Mouse (Mus musculus): ENCODE results near the gene Mlph. TPM values are rescaled to one million over a fixed set of nuclear protein-coding genes. Genes with fewer than 3 reads are reported as not detected.

Gene Mlph
- total RNA-seq, 1 experiment = 0.36 TPM

DNA sequence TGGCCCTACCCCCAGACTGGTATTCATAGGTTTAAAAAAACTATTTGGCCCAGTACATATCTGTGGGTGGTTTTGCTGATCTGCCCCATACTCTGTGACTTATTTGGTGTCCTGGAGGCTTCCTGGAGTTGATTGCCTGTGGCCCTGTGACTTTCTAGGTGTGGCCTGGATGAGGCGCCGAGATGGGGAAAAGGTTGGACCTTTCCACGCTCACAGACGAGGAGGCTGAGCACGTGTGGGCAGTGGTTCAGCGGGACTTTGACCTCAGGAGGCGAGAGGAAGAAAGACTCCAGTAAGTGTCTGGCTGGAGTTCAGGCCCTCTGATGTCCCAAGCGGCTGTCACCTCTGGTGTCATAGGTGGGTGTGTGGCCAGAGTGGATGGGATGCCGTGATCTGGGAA, 6.8 kb downstream of the Mlph start:
- Histone ChIP-seq H3K9me3 (ENCODE audit: control insufficient read depth, insufficient read depth, low read depth, low read length) (no peaks in the 10 kb centered on the region), H3K4me3 (ENCODE audit: insufficient read depth in 1 of 2, low read depth in 1 of 2, low read length in 2 of 2, poor library complexity in 1 of 2, severe bottlenecking in 1 of 2) (no peak overlapping the region), H3K36me3 (ENCODE audit: control insufficient read depth, insufficient read depth, low read length, poor library complexity, severe bottlenecking) (no peaks in the 10 kb centered on the region), H3K4me1 (ENCODE audit: control insufficient read depth in 2 of 2, insufficient read depth in 2 of 2, low read length in 2 of 2, poor library complexity in 1 of 2) (no peaks in the 10 kb centered on the region), H3K9ac (ENCODE audit: insufficient read depth, low read depth, low read length, poor library complexity, severe bottlenecking) (no peak overlapping the region), H3K27ac (ENCODE audit: insufficient read depth, low read depth, low read length, poor library complexity, severe bottlenecking) (no peak overlapping the region)
- no peak for TF ChIP-seq MAFK (IDR thresholded peaks at IDR 0.05; ENCODE audit: insufficient read depth, low read depth, low read length)
- TF ChIP-seq ZNF384 (IDR thresholded peaks at IDR 0.05; ENCODE audit: low read depth, low read length) = no peak
- TF ChIP-seq CHD2 (IDR thresholded peaks at IDR 0.05; ENCODE audit: low read depth, low read length) = no peak
- TF ChIP-seq HCFC1 (IDR thresholded peaks at IDR 0.05; ENCODE audit: borderline replicate concordance, insufficient read depth, low read length) = no peak
- no peak for TF ChIP-seq ZC3H11A (IDR thresholded peaks at IDR 0.05; ENCODE audit: borderline replicate concordance, low read depth, low read length)
- DNase-seq (ENCODE audit: low read depth, low spot score) = no peak
- in situ Hi-C loops (cut with MboI; ENCODE audit: low sequenced_read_pairs in 2 of 2, unreplicated experiment in 2 of 2) = no loop called here

DNA sequence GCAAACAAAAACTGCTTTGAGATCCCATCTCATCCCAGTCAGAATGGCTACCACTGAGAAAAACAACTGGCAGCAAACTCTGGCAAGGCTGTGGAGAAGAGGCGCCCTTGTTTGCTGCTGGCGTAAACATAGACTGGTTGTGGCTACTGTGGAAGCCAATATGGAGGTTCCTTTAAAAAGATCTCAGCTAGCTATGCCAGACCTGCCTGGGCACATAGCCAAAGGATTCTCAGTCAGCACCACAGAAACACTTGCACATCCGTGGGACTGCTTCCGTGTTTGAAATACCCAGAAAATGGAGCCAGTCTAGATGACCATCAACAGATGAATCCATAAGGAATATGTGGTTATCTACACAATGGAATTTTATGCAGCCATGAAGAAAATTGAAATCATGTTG, 11.1 kb downstream of the Mlph start:
- DNase-seq (ENCODE audit: low read depth, low spot score) = no peak
- H3K27ac ChIP-seq (ENCODE audit: insufficient read depth, low read depth, low read length, poor library complexity, severe bottlenecking) = no peak overlapping the region

GRCm38 (mm10) chr1:90927308-90927707, 12.4 kb downstream of the Mlph start:
- in situ Hi-C loops (cut with MboI; ENCODE audit: low sequenced_read_pairs in 2 of 2, unreplicated experiment in 2 of 2) = no loop called here
- DNase-seq (ENCODE audit: low read depth, low spot score) = no peak
- Histone ChIP-seq H3K4me3 (ENCODE audit: insufficient read depth in 1 of 2, low read depth in 1 of 2, low read length in 2 of 2, poor library complexity in 1 of 2, severe bottlenecking in 1 of 2) (no peak overlapping the region), H3K9me3 (ENCODE audit: control insufficient read depth, insufficient read depth, low read depth, low read length) (no peaks in the 10 kb centered on the region), H3K4me1 (ENCODE audit: control insufficient read depth in 2 of 2, insufficient read depth in 2 of 2, low read length in 2 of 2, poor library complexity in 1 of 2) (0 out of 4 replicates have a peak, but pooled peaks cover 0 to 1% of the 10 kb centered on the region in 2 experiments), H3K27ac (ENCODE audit: insufficient read depth, low read depth, low read length, poor library complexity, severe bottlenecking) (no peak overlapping the region), H3K9ac (ENCODE audit: insufficient read depth, low read depth, low read length, poor library complexity, severe bottlenecking) (no peak overlapping the region), H3K36me3 (ENCODE audit: control insufficient read depth, insufficient read depth, low read length, poor library complexity, severe bottlenecking) (no peaks in the 10 kb centered on the region)
- TF ChIP-seq MAFK (IDR thresholded peaks at IDR 0.05; ENCODE audit: insufficient read depth, low read depth, low read length) = no peak
- TF ChIP-seq CHD2 (IDR thresholded peaks at IDR 0.05; ENCODE audit: low read depth, low read length) = no peak
- no peak for TF ChIP-seq ZC3H11A (IDR thresholded peaks at IDR 0.05; ENCODE audit: borderline replicate concordance, low read depth, low read length)
- TF ChIP-seq HCFC1 (IDR thresholded peaks at IDR 0.05; ENCODE audit: borderline replicate concordance, insufficient read depth, low read length) = no peak
- TF ChIP-seq ZNF384 (IDR thresholded peaks at IDR 0.05; ENCODE audit: low read depth, low read length) = no peak

More for the DNA sequence above, 11.1 kb downstream of the Mlph start:
- Histone ChIP-seq H3K36me3 (ENCODE audit: control insufficient read depth, insufficient read depth, low read length, poor library complexity, severe bottlenecking) (no peaks in the 10 kb centered on the region), H3K9ac (ENCODE audit: insufficient read depth, low read depth, low read length, poor library complexity, severe bottlenecking) (no peak overlapping the region), H3K4me3 (ENCODE audit: insufficient read depth in 1 of 2, low read depth in 1 of 2, low read length in 2 of 2, poor library complexity in 1 of 2, severe bottlenecking in 1 of 2) (no peak overlapping the region), H3K4me1 (ENCODE audit: control insufficient read depth in 2 of 2, insufficient read depth in 2 of 2, low read length in 2 of 2, poor library complexity in 1 of 2) (0 out of 4 replicates have a peak, but pooled peaks cover 0 to 1% of the 10 kb centered on the region in 2 experiments), H3K9me3 (ENCODE audit: control insufficient read depth, insufficient read depth, low read depth, low read length) (no peaks in the 10 kb centered on the region)
- TF ChIP-seq MAFK (IDR thresholded peaks at IDR 0.05; ENCODE audit: insufficient read depth, low read depth, low read length) = no peak
- TF ChIP-seq CHD2 (IDR thresholded peaks at IDR 0.05; ENCODE audit: low read depth, low read length) = no peak
- no peak for TF ChIP-seq HCFC1 (IDR thresholded peaks at IDR 0.05; ENCODE audit: borderline replicate concordance, insufficient read depth, low read length)
- TF ChIP-seq ZNF384 (IDR thresholded peaks at IDR 0.05; ENCODE audit: low read depth, low read length) = no peak
- no peak for TF ChIP-seq ZC3H11A (IDR thresholded peaks at IDR 0.05; ENCODE audit: borderline replicate concordance, low read depth, low read length)
- in situ Hi-C loops (cut with MboI; ENCODE audit: low sequenced_read_pairs in 2 of 2, unreplicated experiment in 2 of 2) = no loop called here

GRCm38 (mm10) chr1:90927929-90928574, 13.2 kb downstream of the Mlph start:
- 0 out of 4 replicates have a peak, but pooled peaks cover 0 to 1% of the 10 kb centered on the region in 2 experiments for H3K4me1 ChIP-seq (ENCODE audit: control insufficient read depth in 2 of 2, insufficient read depth in 2 of 2, low read length in 2 of 2, poor library complexity in 1 of 2)
- H3K4me3 ChIP-seq (ENCODE audit: insufficient read depth in 1 of 2, low read depth in 1 of 2, low read length in 2 of 2, poor library complexity in 1 of 2, severe bottlenecking in 1 of 2) = peak overlapping the region; percentile 24 to 43; a peak in 3 of 4 replicates
- DNase-seq (ENCODE audit: low read depth, low spot score) = peak; percentile 22
- no peak overlapping the region for H3K9ac ChIP-seq (ENCODE audit: insufficient read depth, low read depth, low read length, poor library complexity, severe bottlenecking)
- H3K27ac ChIP-seq (ENCODE audit: insufficient read depth, low read depth, low read length, poor library complexity, severe bottlenecking) = no peak overlapping the region
- in situ Hi-C loops (cut with MboI; ENCODE audit: low sequenced_read_pairs in 2 of 2, unreplicated experiment in 2 of 2) = no loop called here
- H3K9me3 ChIP-seq (ENCODE audit: control insufficient read depth, insufficient read depth, low read depth, low read length) = no peaks in the 10 kb centered on the region
- H3K36me3 ChIP-seq (ENCODE audit: control insufficient read depth, insufficient read depth, low read length, poor library complexity, severe bottlenecking) = no peaks in the 10 kb centered on the region
- TF ChIP-seq MAFK (IDR thresholded peaks at IDR 0.05; ENCODE audit: insufficient read depth, low read depth, low read length) (no peak), CHD2 (IDR thresholded peaks at IDR 0.05; ENCODE audit: low read depth, low read length) (no peak), ZNF384 (IDR thresholded peaks at IDR 0.05; ENCODE audit: low read depth, low read length) (no peak), ZC3H11A (IDR thresholded peaks at IDR 0.05; ENCODE audit: borderline replicate concordance, low read depth, low read length) (no peak), HCFC1 (IDR thresholded peaks at IDR 0.05; ENCODE audit: borderline replicate concordance, insufficient read depth, low read length) (no peak)
